Mouse (Mus musculus) small intestine, adult 2 months (tissue): ENCODE results near the gene Marveld2.

Experiments used
- CTCF ChIP-seq: fragments of 200-500 bp; IDR thresholded peaks from 2 replicates; pipeline ENCODE4 v1.5.1; 2012; ENCODE audit warnings: low read depth, mild to moderate bottlenecking, control low read depth, inconsistent platforms, low read length, moderate library complexity, mixed read lengths; ENCODE audit not compliant: insufficient replicate concordance, insufficient read length; ENCODE audit errors: extremely low read depth
- POLR2A ChIP-seq: fragments of 200-500 bp; IDR thresholded peaks from 2 replicates; pipeline ENCODE4 v1.6.1; 2012; ENCODE audit warnings: low read depth, mild to moderate bottlenecking, control low read depth, inconsistent platforms, low read length, moderate library complexity

- TF ChIP-seq CTCF: no peak
- TF ChIP-seq POLR2A: no peak
These were observed at the start of gene Marveld2 for GRCm38 (mm10) chr13:100616181-100617087.
